Mouse (Mus musculus) natural killer cell, adult 2 months (primary cell): ENCODE data around the gene Gm20388.
A peak's percentile ranks its signal among the peaks of the same experiment; 100 is the strongest.

Experiments used
- DNase-seq, 2 experiments: peaks; one replicate each; pipeline ENCODE4 v3.0.0; 2022; ENCODE audit warnings: low spot score in 2 of 2

Gene Gm20388

GRCm38 (mm10) chr8:120412357-120412756 is 501.7 kb downstream of the Gm20388 start:
- no peak for DNase-seq

DNA sequence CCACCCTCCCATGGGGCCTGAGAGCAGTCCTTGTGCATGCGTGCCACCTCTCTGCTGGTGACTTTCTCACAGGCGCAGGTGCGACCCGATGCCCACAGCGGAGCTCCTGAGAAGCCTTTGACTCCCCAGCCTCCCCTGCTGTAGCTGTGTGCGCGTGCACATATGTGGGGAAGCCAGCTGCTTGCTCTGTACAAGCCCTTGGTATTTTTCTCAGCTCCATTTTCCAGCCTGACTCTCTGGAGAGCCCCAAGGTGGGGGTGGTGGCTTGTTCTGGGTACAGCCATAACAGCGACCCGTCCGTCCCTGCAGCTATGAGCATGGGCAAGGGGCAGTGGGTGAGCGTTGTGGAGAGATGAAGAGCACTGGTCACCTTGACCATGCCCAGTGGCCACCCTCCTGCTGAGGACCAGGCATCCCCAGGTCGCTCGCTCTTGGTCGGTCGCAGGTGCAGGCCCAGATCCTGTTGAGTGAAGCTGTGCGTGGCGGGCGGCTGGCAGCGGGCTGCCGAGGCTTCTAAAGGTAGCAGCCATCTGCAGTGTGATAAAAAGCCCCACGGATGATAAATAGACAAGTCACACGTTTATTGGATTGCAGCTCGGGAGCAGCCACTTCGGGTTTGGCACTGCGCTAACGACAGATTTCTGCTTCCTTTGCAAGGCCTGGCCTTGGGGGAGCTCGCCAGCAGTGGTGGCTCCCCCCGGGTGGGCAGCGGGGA is 502.4 kb downstream of the Gm20388 start:
- DNase-seq, result no peak

- DNase-seq, result no peak
These were observed 503.0 kb downstream of the Gm20388 start for GRCm38 (mm10) chr8:120413626-120413988.

DNA sequence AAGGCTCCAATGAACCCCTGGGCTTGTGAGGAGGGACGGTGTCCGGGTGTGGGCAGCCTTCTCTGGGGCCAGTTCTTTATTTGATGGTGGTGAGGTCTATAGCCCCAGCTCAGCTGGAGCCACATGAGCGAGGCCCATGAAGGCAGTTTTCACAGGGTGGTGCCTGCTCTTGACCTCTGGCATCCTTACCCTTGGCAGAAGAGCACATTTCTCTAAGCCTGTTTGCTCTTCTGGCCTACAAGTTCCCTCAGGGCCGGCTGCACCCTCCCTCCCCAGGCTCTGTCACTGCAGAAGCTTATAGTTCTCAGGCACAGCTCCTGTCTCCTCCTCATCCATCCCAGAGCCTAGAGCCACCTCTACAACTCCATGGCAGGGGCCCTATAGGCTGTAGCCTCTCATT is 503.6 kb downstream of the Gm20388 start:
- DNase-seq, result no peak

DNA sequence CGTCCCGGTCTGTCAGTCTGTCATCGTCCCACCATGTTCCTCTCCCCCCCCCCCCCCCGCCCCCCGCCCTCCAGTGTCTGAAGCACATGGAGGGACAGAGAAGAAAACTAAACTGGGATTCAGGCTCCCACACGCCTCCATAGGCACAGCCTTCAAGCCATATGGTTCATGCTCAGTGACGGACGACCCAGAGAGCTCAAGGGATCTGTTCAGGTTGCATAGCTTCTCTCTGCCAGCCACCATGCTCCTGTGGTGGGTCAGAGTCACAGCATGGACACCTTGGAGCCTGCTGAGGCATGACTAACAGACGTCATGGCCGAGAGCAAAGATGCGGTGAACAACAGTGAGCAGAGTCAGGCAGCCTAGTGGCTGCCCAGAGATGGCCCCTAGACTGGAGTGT is 504.8 kb downstream of the Gm20388 start:
- no peak for DNase-seq

DNA sequence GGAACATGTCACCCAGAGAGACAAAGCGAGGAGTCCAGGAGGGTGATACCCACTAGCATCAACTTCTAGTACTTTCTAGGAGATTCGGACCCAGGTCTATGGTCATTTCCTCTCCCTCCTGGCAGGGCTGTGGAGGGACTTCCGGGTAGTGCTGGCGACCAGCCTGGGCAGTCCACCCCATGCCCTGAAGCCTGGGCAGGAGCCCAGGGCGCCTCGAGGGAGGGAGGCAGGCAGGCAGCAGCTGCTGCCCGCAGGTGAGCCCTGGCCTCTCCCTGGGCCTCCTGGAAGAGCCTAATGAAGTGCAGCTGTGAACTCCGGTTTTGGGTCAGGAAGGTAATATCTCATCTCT is 505.5 kb downstream of the Gm20388 start:
- no peak for DNase-seq

DNA sequence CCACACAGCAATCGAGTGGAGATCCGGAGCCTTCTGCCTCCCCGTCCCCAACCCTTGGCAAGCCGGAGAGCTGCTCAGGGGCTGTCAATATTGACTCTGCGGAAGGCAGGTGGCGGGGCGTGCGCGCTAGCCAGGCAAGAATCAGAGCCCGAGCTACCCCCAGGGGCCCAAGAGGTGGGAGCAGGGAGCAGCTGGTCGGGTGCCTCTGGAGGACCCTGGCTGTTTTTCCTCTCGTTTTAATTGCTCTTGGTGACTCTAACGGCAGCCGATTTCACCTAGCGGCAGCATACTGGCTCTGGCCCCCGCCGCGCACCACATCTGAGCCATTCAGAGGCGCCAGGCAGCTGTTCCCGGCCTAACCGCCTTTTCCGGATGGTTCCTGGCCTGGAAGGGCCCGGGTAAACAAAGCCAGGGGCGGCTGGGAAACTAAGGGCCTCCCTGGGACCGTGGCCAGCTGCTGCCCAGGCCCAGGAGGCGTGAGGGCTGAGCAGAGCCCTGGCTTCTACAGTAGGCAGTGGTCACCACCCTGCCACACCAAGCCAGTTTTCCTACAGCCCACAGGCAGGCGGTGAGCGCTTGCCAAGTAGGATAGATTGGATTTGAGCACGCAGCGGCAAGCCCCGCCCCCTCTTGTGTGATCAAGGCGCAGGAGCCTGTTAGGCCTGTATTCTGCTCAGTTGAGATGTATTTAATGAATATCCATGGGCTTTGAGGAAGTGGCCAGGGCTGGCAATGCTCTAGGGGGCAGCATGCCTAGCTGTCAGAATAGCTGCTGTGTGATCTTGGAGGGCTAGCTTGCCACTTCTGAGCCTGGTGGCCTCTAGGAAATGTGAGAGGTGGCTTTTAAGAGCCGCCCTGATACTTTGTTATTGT is 506.1 kb downstream of the Gm20388 start:
- peak in 1 of 2 experiments; percentile 60 for DNase-seq

DNA sequence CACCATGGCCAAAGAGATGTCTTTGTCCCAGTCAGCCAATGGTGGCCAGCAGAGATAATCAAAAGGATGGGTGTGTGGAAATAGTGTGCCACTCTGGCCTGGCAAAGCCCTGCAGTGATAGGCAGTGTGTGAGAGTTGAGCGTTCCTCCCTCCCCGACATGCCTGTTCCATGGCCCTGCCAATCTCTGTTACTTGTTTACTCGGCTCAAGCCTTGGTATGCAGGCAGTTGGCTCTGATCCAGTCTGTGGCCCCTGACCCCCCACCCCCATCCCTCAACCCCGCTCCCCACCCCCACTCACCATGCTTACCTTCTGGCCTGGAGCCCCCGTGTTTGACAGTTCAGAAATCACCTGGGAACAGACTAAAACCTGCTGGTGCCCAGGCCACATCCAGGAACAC is 507.5 kb downstream of the Gm20388 start:
- DNase-seq, result no peak

- DNase-seq, result no peak
These were observed 509.0 kb downstream of the Gm20388 start for GRCm38 (mm10) chr8:120419675-120420074.

- no peak for DNase-seq
These were observed 509.6 kb downstream of the Gm20388 start for GRCm38 (mm10) chr8:120420226-120420625.

- DNase-seq, result no peak
These were observed 511.0 kb downstream of the Gm20388 start for GRCm38 (mm10) chr8:120421638-120422037.

DNA sequence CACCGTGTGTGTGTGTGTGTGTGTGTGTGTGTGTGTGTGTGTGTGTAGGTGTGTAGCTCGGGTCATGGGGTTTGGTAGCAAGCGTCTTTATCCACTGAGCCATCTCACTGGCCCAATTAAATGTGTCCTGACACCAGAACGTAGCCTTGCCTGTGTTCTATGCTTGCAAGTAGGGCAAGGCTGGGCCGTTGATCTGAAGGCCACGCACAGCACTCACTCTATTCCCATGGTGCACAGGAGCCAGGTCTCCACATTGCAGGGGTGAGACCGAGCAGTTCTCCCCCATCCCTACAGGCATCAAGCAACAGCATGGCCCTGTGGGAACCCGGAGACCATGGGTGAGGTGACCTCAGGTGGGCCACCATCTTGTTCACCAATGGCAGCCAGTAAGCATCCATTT is 511.6 kb downstream of the Gm20388 start:
- DNase-seq, result no peak

DNA sequence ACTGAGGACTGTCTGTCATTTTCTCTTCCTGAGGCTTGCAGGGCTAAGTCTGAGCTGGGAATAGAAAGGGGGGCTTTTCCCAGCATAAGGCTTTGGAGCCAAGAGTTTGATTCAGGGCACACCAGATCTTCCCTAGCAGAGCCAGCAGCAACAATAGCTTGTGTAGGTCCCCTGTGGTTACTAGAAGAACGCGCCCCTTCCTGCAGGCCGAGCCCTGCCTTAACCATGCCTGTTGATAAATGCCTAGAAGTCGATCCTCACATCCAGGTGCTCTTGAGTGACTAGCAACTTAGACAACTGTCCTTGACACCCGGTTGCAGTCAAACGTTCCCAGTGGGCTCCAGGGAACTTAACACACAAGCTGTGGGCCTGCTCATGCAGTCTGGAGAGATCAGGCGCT is 512.9 kb downstream of the Gm20388 start:
- DNase-seq, result no peak

DNA sequence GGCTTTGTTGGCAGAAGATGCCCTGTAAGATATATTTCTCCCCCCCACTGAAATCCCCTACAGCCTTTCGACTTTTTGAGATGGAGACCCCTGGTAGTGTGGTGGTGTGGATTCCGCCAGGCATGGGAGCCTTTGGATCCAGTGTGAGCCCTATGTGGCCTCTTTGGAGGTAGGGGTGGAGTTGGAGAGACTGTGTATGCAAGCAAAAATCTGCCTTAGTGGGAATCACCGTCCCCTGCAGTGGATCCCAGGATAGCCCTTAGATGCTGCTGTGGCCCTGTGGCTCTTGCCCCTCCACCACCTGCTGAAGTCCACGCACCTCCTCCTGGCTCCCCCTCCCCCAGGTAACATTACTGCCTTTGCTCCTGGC is 514.2 kb downstream of the Gm20388 start:
- no peak for DNase-seq

DNA sequence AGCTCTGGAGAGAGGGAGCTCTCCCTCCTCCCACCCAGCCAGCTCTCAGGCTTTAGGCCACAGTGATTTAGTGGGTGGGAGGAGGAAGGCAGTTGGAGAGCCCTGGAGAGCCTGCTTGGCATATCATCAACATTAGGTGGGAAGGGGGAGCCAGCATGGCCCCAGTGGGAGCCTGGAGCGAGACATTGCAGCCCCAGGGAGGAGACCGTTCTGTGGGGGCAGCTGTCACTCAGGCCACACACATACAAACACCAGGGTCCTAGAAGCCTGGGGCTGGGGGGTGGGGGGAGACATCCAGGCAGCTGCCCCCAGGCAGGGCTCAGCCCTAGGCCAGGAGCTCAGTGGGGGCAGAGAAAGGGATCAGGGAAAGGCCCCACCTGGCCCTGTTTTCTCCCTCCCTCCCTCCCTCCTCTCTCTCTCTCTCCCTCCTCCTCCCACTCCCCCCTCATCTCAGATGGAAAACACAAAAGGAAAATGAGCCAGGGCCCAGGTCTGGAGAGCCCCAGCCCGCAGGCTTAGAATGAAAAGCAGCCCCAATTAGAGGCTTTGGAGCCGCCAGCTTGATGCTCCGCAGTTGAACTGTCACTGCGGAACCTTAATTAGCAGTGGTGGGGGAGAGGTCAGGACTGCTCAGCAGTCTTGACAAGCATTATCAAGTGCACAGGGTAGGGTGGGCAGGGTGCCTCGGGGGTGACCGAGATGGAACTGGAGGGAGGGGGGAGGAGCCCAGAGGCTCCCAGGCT is 514.7 kb downstream of the Gm20388 start:
- DNase-seq, result no peak

DNA sequence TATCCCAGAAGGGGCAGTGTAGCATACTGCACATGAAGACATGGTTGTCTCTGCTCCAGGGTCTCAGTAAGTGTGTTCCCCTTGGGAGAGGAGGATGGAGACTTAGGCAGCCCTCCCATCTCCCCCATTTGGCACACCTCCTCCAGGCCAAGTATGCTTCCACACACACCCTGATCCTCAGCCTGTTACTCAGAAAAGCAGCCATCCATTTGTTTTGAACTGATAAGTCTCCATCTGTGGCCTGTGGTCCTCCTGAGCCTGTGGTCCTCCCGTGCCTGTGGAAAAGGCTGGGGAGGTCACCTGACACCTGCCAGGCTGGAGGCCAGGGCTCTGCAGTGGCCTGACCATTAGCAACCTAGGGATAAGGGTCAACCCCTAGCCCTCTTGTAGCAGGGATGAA is 515.5 kb downstream of the Gm20388 start:
- DNase-seq, result no peak

- DNase-seq, result no peak
These were observed 516.2 kb downstream of the Gm20388 start for GRCm38 (mm10) chr8:120426622-120427385.

- DNase-seq, result no peak
These were observed 517.9 kb downstream of the Gm20388 start for GRCm38 (mm10) chr8:120428492-120428891.

- no peak for DNase-seq
These were observed 518.5 kb downstream of the Gm20388 start for GRCm38 (mm10) chr8:120429116-120429515.

DNA sequence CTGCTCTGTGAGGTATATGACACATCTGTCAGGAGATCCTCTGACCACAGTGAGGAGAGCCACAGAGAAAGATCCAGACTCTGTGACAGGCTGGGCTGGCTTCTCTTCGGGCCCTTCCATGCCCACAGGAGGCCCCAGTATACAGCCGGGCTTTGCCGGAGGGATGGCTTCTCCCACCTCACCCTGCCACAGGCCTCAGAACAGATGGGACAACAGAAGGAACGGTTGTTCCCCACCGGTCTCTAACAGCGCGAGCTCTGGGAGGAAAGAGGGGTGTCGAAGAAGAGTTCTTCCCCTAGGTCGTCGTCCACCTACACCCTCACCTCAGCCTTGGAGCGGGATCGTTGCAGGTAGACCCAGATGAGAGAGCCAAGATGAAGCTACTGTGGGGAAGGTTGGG is 520.4 kb downstream of the Gm20388 start:
- no peak for DNase-seq

DNA sequence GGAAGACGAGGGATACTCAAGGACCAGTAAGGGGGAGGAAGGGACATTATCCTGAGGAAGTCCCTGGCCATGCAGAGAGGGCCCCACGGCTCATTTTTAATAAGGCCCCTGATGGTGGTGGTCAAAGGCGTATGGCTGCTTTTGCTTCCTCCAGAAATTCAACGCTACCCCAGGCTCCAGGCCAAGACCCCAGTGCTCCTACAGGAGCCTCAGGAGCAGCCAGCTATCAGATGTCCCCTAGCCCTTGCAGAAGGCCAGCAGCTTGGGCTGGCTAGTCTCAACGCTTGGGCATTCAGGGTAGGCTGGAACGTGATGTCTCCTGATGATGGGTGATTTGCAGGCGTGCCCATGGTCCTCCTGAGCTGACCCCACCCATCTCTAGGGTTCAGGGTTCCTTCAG is 521.8 kb downstream of the Gm20388 start:
- no peak for DNase-seq

- DNase-seq, result no peak
These were observed 522.5 kb downstream of the Gm20388 start for GRCm38 (mm10) chr8:120433143-120433542.
